Mouse (Mus musculus) cerebellum, adult 2 months (tissue): Measurements from ENCODE around the gene H2-M5.

Experiments used
- CTCF ChIP-seq: fragments of 200-500 bp; IDR thresholded peaks from 2 replicates; pipeline ENCODE4 v1.5.1; 2011; ENCODE audit warnings: low read depth, mild to moderate bottlenecking, control low read depth, low read length, moderate library complexity, borderline replicate concordance; ENCODE audit not compliant: insufficient read depth
- POLR2A ChIP-seq: fragments of 200-500 bp; IDR thresholded peaks from 2 replicates; pipeline ENCODE4 v1.6.1; 2011; ENCODE audit warnings: low read length, control low read depth, borderline replicate concordance; ENCODE audit not compliant: insufficient read depth

DNA sequence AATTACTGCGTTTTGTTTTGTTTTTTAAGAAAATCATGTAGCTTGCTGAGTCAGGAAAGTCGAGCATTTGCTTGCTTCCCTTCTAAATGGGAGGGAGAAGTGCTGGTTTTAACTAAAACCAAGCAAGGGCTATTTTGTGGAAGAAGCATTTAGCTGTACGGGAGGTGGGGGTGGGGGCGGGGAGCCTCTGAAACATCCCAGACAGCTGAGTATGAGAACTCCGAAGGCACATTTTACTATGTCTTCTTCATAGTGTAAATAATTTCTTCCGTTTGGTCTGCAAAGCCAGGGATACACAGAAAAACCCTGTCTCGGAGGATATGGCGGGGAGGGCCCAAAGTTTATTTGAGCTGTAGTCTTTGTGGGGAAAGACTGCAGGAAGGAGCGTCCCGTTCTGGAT is 38.9 kb upstream of the H2-M5 start:
- TF ChIP-seq CTCF (no peak), POLR2A (no peak)
